Mouse (Mus musculus) olfactory bulb, adult 2 months (tissue): ENCODE measurements around the gene Dscam.

Source experiments
- CTCF ChIP-seq: fragments of 200-500 bp; IDR thresholded peaks from 2 replicates; pipeline ENCODE4 v1.5.1; 2012; ENCODE audit warnings: low read depth, mild to moderate bottlenecking, low read length, moderate library complexity; ENCODE audit not compliant: insufficient read depth
- POLR2A ChIP-seq: fragments of 200-500 bp; IDR thresholded peaks from 2 replicates; pipeline ENCODE4 v1.6.1; 2012; ENCODE audit warnings: mild to moderate bottlenecking, low read depth, low read length, moderate library complexity; ENCODE audit not compliant: insufficient read depth

DNA sequence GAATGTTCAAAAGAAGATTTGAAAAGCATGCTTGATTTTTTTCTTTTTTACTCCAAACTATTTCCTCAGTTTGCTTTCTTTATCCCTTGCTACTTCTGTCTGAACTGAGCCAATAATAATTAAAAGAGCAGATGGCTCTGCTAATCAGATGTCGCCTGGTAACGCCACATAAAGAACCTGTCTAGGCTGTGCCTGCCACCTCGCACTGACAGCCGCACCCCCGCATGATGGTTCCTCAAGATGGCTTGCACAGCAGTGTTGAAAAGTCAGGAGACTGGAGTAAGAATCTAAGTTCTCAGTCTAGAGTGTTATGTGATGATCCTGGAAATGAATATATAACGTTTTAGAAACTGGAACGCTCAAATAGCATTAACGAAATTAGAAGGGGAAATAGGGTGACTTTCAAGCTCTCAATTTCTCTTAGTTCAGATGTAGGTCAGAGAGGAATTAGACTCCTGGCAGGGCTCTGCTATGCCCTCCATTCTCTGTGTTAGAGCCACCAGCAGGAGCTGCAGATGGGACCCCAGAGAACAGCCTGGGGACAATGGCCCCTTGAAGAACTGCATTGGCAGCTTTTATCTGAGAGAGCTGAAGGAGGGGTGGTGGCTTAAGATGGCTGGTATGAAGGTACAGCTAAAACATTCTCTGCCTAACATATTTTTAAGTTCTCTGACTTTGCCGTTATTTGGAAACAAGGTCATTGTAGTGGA lies 326.7 kb downstream of the Dscam start:
- TF ChIP-seq CTCF, result no peak
- TF ChIP-seq POLR2A, result no peak
